Mouse (Mus musculus) naive thymus-derived CD4-positive, alpha-beta T cell, adult 2 months (primary cell): ENCODE results near the gene Tbx21.
A peak's percentile ranks its signal among the peaks of the same experiment; 100 is the strongest.

Experiments
- DNase-seq: peaks from one replicate; pipeline ENCODE4 v3.0.0-alpha.2; 2011; ENCODE audit warnings: low read depth

The Tbx21 gene

DNA sequence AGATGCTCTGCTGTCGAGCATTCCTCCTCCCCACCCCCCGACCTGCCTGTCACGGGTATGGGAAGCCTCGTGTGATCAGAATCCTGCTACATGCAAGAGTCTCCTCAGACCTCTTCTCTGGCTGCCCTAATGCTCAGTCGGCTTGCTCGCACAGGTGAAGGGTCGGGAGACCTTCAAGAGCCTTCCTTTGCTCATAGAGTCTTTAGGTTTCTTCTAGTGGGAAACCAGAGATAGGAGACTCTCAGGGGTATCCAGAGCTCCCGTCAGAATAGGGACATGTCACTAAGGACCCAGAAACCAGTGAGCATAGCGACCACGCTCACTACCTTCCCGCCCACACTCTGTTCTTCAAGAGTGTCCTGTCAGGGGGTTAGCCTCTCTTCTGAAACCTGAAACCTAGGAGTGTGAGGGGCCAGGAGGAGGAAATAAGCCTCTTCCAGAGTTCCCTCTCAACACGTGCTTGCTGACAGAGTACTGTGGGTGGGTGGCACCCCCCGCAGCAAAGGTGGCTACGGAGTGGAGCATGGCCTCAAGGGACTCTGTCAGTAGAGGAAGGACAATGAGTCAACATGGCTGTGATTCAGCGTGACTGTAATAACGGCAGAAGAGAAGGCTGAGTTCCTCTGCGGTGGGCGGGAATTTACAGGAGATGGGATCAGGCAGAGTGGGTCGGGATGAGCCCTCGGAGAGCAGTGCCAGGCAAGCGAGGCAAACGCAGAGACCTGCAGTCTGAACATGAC is 31.6 kb downstream of the Tbx21 start:
- DNase-seq = no peak

DNA sequence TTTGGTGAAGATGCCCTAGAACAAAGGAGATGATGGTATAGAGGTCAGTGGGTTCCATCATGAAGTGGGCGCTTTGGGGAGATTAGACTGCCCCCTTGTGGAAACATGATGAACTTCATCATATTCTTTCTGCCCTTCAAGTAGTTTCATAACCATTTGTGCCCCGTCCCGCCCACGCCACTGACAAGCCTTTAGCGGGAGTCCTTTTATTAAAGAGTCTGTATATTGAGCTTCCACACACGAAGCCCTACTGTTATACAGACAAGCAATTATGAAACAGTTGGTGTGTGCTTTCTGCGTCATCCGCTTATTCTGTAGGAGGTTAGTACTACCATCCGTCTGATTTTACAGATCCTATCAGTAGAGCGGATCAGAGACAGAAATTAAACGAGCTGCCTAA is 32.2 kb downstream of the Tbx21 start:
- DNase-seq = peak; percentile 81

DNA sequence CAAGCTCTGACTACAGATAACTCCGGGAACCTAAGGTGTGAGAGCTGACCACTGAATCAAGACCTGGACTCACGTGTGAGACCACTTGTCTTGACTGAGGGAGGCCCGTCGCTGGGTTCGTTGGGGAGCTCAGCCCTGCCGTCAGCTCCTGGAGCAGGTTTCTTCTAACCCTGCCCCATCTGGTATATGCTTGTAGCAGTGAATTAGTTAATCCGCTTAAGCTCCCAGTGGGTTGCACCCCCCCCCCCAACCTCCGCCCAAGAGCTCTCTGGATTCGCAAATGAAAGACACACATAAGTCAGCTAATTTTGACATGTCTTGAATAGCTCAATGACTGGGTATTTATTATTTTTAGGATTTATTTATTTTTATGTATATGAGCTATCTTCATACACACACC is 34.8 kb downstream of the Tbx21 start:
- no peak for DNase-seq

DNA sequence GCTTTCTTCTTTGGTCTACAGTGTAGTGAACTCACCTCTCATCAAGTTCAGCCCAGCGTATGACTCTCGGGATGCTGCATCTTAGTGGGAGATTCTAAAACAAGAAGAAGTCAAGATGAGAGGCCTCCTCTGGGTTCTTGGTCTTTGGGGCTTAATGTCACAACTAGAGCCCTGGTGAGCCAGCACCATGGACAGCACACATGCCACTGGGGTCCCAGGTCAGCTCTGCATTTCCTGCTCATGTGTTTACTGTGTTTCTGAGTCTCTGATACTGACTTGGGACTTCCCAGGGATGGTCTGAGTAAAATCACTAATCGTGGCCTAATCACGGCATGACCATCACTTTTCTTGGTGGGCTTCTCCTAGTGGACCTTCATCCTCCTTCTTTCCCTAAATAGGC is 36.4 kb downstream of the Tbx21 start:
- DNase-seq = no peak

DNA sequence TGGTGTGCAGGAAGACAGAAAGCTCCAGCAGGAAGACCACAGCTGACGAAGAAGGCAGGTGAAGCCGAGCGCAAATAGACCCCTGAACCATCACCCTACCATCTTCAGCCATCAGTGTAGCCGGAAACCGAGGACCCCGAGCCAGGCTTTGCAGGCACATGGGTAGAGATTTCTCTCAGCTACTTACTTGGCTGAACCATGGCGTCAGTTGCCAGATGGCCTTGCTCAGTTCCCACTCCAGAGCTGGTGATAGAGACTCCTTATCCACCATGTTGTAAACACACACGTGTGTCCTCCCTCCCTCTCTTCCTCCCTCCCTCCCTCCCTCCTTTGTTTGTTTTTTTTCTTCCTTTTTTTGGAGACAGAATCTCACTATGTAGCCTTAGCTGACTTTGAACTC is 40.9 kb downstream of the Tbx21 start:
- DNase-seq = no peak

DNA sequence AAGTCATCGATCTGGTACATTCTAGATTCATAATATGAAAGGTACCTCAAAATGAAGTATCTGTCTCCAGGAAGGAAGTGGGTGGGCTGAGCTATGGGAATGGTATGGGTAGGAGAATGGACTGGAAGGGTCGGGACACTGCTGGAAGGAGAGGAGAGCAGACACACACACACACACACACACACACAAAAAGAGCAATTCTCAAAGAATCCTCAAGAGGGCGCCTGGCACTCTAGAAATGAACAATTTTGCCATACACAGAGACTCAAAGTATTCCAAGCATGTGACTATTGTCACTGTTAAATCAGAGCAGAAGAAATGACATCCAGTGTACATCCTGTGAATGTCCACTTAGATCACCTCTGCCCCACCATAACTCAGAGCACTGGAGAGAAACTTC is 42.6 kb downstream of the Tbx21 start:
- DNase-seq = peak; percentile 66

DNA sequence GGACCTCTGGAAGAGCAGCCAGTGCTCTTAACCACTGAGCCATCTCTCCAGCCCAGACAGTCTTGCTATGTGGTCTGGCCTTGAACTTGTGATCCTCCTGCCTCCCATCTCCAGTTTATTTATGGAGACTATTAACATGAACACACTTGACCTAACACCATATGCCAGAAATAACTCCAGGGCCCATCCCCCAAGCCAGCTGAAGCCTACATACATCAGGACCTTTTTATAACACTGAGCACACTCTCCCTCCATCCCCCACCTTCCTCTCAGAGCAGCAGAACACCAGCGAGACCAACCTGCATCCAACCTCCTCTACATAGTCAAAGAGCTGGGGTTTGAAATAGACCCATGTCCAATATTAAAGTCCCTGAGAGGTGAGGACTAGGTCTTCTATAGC is 44.0 kb downstream of the Tbx21 start:
- DNase-seq = no peak

DNA sequence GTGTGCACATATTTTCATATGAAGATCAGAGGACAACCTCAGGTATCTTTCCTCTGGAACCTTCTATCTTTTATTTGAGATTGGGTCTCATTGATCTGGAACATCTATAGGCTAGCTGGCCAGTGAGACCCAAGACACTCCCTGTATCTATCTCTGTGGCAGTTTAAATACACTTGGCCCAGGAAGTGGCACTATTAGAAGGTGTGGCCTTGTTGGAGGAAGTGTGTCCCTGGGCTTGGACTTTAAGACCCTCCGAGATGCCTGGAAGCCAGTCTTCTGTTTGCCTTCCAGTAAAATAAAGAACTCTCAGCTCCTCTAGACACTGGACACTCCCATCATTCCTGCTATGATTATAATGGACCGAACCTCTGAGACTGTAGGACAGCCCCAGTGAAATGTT is 45.4 kb downstream of the Tbx21 start:
- no peak for DNase-seq

DNA sequence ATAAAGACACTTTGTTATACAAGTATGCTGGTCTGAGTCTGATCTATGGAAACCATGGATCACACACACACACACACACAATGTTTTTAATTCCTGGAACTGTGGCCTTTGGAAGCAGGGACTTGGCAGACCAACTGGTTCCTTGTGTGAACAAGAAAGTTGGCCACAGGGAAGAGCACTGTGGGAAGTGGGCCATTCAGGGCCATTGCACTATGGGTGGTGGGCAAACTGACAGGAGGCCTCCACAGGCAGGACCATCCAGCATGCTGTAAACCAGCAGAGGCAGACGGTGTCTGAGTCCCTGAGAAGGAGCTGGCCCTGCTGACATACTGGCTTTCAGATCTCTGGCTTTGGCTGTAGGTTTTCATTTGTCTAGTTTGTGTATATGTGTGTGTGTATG is 45.8 kb downstream of the Tbx21 start:
- no peak for DNase-seq

DNA sequence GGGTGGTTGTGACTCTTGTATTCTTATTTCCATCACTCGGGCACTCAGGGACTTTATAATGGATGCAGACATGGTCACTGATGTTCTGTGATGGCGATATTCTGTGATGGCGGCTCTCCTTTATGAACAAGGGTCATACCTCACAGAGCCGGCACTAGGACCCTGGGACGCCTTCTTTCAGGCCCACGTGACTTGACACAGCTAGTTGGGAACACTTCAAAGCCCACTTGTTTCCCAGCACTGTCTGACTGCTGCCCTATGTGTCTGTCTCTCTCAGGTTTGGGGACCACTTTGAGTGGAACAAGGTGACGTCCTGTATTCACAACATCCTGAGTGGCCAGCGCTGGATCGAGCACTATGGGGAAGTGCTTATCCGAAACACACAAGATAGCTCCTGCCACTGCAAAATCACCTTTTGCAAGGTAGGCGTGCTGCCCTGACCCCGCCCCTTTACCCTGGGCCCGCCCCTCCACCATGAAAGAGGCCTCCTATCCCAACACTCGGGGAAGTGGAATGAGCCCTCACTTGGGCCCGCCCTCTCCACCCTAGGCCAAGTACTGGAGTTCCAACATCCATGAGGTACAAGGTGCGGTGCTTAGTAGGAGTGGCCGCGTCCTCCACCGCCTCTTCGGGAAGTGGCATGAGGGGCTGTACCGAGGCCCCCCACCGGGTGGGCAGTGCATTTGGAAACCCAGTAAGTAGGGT is 48.3 kb downstream of the Tbx21 start:
- DNase-seq = no peak

DNA sequence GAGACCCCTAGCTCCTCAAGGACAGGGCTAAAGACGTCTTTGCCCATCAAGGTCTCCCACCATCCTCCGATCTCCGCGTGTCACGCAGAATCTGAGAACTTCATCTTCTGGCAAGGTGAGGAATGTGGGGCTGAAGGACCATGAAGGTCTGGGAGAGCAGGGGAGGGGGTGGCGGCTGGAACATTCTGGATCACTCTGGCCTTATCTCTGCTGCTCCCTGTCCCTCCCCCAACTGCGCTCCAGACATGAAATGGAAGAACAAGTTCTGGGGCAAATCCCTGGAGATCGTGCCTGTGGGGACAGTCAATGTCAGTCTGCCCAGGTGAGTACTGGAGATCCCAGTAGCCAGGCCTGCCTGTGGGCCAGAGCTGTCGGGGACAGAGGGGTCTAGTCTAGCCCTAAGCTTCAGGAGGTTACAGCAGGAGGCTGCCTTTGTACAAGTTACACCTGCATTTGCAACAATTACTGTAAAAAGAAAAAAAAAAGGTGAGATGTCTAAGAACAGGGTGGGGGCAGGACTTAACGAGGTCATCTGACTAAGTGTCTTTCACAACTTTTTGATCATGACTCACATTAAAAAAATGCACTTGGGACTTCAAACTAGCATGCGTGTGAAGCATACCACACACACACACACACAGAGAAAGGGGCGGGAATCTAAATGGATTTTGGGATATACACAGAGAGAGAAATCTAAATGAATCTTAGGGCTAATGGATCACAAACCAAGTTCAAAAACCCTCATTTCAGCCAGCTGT is 49.4 kb downstream of the Tbx21 start:
- DNase-seq = no peak

DNA sequence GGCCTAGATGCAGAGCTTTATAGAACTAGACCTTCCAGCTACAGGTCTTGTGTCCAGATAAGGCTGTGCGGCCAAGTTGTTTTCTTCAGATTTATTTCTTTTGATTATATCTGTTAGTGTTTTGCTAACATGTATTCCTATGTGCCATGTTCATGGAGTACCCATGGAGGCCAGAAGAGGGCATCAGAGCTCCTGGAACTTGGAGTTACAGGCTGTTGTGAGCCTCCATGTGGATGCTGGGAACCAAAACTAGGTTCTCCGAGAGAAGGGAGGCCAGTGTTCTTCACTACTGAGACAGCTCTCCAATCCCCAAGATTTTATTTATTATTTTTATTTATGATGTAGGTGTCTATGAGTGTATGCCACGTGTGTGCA is 51.2 kb downstream of the Tbx21 start:
- no peak for DNase-seq

DNA sequence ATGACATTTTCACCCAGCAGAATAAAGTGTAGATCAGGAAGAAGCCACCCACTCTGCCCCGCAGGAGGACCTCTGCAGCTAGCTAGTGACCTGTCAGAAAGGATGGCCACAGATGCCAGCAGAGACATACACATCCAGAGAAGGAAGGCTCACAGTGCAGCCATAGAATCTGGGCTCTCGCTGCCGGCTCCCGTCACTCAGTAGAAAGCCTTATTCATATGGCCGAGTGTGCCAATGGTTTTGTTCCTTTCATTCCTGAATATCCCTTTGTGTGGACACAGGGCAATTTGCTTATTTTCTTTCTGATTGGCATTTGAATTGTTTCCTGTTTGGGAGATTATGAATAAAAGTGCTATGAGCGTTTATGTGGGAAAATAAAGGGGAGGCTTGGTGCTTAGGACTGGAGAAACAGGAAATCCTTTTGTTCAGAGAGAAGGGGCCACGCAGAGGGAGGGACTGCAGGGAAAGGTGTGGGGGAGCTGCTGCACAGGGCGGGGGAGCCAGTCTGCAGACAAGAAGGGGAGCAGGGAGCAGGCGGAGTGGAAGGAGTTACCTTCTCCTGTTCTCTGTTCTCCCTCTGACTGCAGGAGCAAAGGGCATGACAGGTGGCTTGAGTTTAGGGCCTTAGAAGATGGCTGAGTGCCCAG is 51.7 kb downstream of the Tbx21 start:
- DNase-seq = no peak

DNA sequence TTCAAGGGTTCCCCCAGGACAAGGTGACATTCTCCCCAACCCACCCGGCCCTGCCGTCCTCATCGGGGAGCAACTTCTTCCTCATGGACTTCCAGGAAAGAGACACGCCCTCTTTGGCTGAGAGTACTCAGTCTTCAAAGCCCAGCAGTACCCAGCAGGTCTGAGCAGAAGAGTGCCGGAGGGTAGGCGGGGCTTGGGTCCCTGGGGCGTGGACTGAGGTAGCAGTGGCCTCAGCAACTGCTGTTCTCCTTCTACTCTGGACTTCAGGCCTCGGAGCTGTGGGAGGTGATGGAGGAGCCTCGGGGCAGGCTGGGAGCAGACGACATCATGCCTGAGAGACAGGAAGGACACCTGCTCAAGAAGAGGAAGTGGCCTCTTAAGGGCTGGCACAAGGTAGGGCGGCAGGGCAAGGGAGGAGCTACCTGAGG is 62.9 kb downstream of the Tbx21 start:
- DNase-seq = peak; percentile 37

DNA sequence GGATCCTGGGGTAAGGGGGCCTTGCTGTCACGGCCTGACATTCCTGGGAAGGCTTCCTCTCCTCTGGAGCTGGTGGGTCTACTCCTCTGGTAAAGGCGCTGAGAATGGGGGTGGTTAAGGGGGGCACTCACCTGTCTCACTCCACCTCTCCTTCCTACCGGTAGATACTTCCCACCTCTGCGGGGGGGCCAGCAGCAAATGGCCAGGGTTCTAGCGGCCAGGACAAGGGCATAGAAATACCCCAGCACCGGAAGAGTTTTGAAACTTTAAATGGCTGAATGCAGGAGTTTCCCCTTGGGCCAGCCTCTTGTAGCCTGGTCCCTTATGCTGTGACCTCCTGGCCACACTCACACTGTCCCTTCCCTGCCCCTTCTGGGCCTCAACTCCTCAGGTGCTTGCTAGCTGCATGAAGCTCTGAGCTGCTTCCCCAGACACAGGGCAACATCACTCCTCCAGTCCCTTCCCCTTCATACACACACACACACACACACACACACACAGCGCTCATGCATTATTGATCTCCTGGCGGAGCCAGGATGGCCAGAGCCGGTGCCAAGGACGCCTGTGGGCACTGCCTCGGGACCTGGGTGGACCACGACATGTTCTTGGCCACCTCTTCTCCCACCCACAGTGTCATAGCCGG is 64.1 kb downstream of the Tbx21 start:
- DNase-seq = peak; percentile 30

DNA sequence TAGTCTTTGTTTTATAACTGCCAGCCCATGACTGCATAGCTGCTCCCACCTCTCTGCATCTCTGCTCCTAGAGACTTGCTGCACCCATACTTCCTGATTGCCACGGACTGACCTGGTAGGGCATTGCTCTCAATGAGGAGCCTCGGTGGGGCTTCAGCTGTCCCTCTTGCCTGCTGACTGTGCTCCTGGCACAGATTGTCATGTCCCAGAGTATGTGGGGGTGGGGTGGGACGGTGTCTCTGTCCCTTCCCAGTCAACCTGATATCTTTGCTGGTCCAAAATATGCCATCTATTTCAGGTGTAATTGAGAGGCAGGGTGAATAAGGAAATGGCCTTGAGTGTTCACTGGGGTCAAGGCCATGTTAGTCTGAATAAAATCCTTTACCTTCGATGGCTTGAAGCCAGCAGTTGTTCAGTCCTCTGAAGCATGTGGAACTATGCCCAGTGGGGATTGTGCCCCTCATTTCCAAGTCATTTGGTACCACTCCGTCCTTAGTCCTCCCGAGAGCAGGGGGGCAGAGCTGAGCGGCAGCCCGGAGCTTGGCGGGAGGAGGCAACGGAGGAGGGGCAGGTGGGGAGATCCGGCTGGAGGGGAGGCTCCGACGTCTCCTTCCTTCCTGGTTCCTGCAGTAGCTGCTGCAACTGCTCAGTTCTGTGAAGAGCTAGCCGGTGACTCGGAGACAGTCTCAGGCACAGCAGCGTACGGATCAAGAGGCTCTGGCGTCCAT is 64.8 kb downstream of the Tbx21 start, which contains the start of gene Osbpl7:
Osbpl7 (plus strand) TSS at position 413 of the 728 bp plus-strand sequence.
- DNase-seq = peak; percentile 76

DNA sequence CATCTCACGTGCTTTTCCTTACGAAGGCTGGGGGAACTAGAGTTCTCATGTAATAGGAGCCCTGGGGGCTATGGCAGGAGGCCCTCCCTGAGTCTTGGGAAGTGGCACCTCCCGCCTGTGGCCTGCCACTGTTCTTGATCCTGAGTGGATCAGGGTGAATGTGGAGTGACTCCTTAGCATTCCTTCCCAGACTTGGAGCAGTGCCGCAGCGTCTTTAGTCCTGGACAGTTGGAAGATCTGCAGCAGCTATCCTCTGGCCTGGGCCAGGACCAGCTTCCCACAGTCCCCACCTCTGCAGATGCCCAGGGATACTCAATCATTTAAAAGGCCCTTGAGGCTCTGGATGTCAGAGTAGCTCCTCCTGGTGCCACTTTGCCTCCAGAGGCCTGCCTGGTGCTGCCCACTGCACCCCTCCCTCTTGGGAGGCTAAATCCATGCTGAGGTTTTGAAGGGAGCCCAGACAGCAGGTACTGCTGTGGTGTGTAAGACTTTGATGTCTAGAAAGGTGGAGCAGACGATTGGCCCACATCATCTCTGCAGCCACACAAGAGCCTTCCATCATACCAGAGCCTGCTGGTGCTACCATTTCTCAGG is 65.5 kb downstream of the Tbx21 start:
- no peak for DNase-seq

DNA sequence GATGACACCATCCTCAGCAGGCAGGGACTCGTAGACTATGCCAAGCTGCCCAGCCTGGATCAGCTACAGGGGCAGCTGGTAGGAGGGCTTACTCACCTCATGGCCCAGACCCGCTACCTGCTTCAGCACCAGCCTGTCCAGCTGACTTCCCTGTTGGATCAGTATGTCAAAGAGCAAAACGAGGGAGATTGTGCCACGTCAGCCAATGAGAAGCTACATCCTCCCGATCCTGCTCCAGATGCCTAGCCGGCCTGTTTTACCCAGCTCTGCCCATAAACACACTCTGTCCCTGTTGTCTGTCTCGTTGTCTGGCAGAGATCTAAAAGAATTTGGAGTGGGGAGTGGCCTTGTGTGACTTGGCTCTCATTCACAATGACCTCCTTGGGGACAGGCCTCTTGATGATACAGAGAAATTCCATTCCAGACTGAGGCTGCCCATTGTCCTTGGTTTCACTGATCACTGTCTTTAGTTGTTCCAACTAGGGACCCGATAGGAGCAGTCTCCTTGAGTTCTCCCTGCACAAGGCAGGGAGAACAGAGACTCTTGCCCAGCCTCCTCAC is 67.0 kb downstream of the Tbx21 start:
- no peak for DNase-seq
